Mouse (Mus musculus): ENCODE measurements around the gene Mrpl33. TPM values are rescaled to one million over a fixed set of nuclear protein-coding genes. Genes with fewer than 3 reads are reported as not detected.

The Mrpl33 gene
- polyA plus RNA-seq, 1 experiment, result 71.0 TPM

DNA sequence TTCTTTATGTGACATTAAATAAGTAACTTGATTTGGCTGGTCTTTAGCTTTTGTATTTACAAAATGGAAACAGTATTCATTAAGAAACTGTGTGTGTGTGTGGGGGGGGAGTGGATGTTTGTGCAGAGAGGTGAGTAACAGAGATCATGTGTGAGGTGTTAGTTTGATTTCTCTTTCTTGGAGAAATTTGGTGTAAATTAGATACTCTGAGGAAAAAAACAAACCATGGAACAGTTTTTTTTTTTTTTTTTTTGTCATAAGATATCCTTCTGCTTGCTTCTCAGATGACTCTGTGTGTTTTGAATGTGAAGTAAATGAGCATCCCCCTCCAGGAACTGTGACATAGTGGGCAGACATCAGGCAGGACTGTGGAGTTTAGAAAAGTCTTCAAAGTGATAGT, 102.7 kb downstream of the Mrpl33 start:
- TF ChIP-seq CTCF (IDR thresholded peaks at IDR 0.05; ENCODE audit: borderline replicate concordance, extremely low read depth, insufficient read depth, insufficient read length) (no peak), POLR2A (IDR thresholded peaks at IDR 0.05; ENCODE audit: borderline replicate concordance, extremely low read depth, insufficient read depth, insufficient read length, poor library complexity, severe bottlenecking) (no peak)

DNA sequence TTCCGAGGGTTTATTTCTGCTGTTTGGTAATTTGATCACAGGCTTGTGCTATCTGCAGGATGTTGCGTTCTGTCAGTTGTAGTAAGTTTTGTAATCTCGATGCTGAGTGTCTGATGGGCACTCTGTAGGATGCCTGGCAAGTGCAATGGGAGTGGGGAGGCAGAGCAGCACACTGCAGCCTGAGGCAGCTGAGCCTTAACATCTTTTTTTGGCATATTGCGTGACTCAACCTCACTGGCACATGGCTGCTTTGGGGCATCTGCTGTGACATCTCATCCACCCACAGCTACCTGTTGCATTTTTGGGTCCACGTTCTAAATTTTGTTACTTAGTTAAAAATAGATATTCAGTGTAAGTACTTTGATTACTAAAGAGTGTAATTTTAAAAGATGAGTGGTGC, 108.2 kb downstream of the Mrpl33 start:
- no peak for DNase-seq (ENCODE audit: low read depth)
- no peak for TF ChIP-seq POLR2A (IDR thresholded peaks at IDR 0.05; ENCODE audit: borderline replicate concordance, extremely low read depth, insufficient read depth, insufficient read length, poor library complexity, severe bottlenecking)
- TF ChIP-seq CTCF (IDR thresholded peaks at IDR 0.05; ENCODE audit: borderline replicate concordance, extremely low read depth, insufficient read depth, insufficient read length), result no peak

More for the DNA sequence above, 102.7 kb downstream of the Mrpl33 start:
- no peak for DNase-seq (ENCODE audit: low read depth)

DNA sequence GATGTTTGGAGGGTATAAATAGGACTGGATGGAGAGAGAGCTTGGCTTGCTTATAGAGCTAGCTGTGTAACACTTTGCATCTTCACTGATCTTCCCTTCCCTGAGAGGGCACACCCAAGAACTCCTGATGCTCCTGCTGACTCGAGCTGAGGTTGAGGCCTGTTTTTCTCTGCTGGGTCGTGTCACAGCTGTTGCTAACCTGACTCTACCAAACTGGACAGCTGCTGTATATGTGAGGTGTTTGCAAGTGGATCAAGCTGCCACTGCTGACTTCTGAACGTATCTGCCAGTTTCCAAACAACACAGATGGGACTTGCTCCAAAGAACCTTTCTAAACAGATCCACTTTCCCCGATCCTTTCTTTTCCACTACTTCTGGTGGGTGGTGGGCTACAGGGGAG, 110.1 kb downstream of the Mrpl33 start:
- TF ChIP-seq CTCF (IDR thresholded peaks at IDR 0.05; ENCODE audit: borderline replicate concordance, extremely low read depth, insufficient read depth, insufficient read length), result no peak
- TF ChIP-seq POLR2A (IDR thresholded peaks at IDR 0.05; ENCODE audit: borderline replicate concordance, extremely low read depth, insufficient read depth, insufficient read length, poor library complexity, severe bottlenecking), result no peak
- no peak for DNase-seq (ENCODE audit: low read depth)

DNA sequence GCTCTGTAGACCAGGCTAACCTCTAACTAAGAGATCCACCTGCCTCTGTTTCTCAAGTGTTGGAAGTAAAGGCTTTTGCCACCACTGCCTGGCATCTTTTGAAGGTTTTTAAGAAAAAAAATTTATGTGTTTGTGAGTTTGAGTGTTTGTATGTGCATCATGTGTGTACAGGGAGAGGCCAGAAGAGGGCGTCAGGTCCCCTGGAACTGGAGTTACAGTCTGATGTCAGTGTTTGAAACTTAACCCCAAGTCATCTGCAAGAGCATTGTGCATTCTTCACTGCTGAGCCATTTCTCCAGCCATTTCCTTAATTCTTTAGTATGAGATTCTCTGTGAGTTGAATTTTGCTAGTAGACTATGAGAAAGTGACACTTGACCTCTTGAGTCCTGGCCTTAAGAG, 112.7 kb downstream of the Mrpl33 start:
- no peak for DNase-seq (ENCODE audit: low read depth)
- TF ChIP-seq CTCF (IDR thresholded peaks at IDR 0.05; ENCODE audit: borderline replicate concordance, extremely low read depth, insufficient read depth, insufficient read length) (no peak; the same call in 1 of the 2 replicates), POLR2A (IDR thresholded peaks at IDR 0.05; ENCODE audit: borderline replicate concordance, extremely low read depth, insufficient read depth, insufficient read length, poor library complexity, severe bottlenecking) (no peak)

DNA sequence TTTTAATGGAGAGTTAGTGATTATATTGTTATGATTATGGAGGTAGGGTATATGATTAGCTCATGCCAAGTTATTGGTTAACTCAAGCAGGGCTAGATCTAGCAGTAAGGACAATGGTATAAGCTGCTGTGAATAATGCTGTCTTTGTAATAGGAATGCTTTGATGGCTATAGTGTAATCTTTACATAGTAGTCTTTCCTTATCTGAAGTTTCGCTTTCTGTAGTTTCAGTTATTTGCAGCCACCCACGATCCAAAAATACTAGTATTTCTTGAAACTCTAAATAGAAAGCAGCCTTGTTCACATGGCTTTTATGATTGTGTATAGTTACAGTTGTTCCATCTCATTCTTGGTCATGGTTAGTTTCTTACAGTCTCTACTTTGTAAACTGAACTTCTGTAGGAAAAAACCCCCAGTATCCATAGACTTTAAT, 116.6 kb downstream of the Mrpl33 start:
- no peak for TF ChIP-seq POLR2A (IDR thresholded peaks at IDR 0.05; ENCODE audit: borderline replicate concordance, extremely low read depth, insufficient read depth, insufficient read length, poor library complexity, severe bottlenecking)
- no peak for TF ChIP-seq CTCF (IDR thresholded peaks at IDR 0.05; ENCODE audit: borderline replicate concordance, extremely low read depth, insufficient read depth, insufficient read length)
- DNase-seq (ENCODE audit: low read depth), result no peak

DNA sequence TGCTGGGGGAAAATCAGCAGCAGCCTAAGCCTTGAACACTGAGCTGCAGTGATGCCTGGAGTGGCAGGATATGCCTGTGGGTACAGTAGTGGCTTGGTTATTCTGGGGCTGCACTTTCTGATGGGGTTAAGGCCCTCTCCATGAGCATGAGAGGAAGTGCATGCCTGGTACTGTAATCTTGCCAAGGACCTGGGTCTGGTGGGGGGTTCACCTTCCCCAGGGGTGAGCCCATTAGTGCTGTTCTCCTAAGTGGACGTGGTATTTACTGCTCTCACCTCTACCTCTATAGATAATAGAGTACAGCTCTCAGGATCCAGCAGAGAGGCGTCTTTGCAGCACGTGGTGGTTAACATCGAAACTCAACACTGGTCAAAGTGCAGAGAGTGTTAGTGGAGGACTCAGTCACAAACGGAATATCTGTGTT, 117.1 kb downstream of the Mrpl33 start:
- TF ChIP-seq POLR2A (IDR thresholded peaks at IDR 0.05; ENCODE audit: borderline replicate concordance, extremely low read depth, insufficient read depth, insufficient read length, poor library complexity, severe bottlenecking), result no peak
- TF ChIP-seq CTCF (IDR thresholded peaks at IDR 0.05; ENCODE audit: borderline replicate concordance, extremely low read depth, insufficient read depth, insufficient read length), result no peak
- DNase-seq (ENCODE audit: low read depth), result no peak

Other genes with a start within 250 kb of the Mrpl33 start
- gene Zfp512, start 144.5 kb upstream of the Mrpl33 start, polyA plus RNA-seq (2012; rRNA removed), result 76.5 and 90.4 TPM in 2 replicates
- gene 4930548H24Rik, start 111.2 kb upstream of the Mrpl33 start, polyA plus RNA-seq (2012; rRNA removed), result 0.03 and 0.10 TPM in 2 replicates
- gene Gpn1, start 102.2 kb upstream of the Mrpl33 start, polyA plus RNA-seq (2012; rRNA removed), result 35.0 and 40.6 TPM in 2 replicates
- 19.4 and 22.6 TPM in 2 replicates for gene Slc4a1ap, start 69.9 kb upstream of the Mrpl33 start, polyA plus RNA-seq (2012; rRNA removed)
- gene Supt7l, start 69.1 kb upstream of the Mrpl33 start, polyA plus RNA-seq (2012; rRNA removed), result 17.2 and 22.2 TPM in 2 replicates
- 0.95 and 1.5 TPM in 2 replicates for gene Rbks, start 100.7 kb downstream of the Mrpl33 start, polyA plus RNA-seq (2012; rRNA removed)
- gene Babam2, start 100.7 kb downstream of the Mrpl33 start, polyA plus RNA-seq (2012; rRNA removed), result 31.5 and 33.3 TPM in 2 replicates

Measured in brain, embryonic 14.5 days (tissue).